Mouse (Mus musculus) C3H10T1/2 (cell line): ENCODE data around the gene Stpg3. TPM values are rescaled to one million over a fixed set of nuclear protein-coding genes. Genes with fewer than 3 reads are reported as not detected.

Experiments
- polyA plus RNA-seq, 2 experiments: library from polyadenylated mRNA; unstranded; fragments of >200 nt; fragmentation: generic; extraction: Trizol; gene quantifications; one replicate each; pipeline ENCODE4 v1.2.1; 2012; ENCODE audit warnings: missing spikeins in 2 of 2

Gene Stpg3
- polyA plus RNA-seq, result under 1 TPM in 1 of 2 experiments, not detected in 1; 0.02 TPM

GRCm38 (mm10) chr2:25214444-25214843, at the start of gene Stpg3:
Stpg3 (minus strand) TSS chr2:25214637.

GRCm38 (mm10) chr2:25262291-25262767, 47.9 kb upstream of the Stpg3 start, which contains the start of gene Tprn:
Tprn (plus strand) TSS chr2:25262618.

DNA sequence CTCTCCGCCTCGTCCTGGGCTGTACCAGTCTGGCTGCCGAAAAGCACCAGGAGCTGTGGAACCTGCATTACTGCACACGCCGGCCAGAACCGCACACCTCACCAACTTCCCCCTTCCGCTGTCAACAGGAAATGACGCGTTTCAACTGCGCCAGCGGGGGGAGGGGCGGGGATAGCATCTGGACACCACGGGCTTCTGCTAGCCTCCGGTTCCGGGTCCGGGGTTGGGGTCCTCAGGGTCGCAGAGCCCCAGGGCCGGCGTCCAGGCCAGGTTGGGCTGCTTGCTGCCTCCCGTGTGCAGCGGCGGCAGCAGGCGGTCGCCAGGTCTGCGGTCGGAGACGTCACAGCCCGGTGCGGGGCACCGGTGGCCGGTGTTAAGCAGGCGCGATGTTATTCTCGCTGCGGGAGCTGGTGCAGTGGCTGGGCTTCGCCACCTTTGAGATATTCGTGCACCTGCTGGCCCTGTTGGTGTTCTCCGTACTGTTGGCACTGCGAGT, 40.9 kb upstream of the Stpg3 start, which contains the start of gene Tmem203:
Tmem203 (plus strand) TSS at position 156 of the 496 bp plus-strand sequence.

DNA sequence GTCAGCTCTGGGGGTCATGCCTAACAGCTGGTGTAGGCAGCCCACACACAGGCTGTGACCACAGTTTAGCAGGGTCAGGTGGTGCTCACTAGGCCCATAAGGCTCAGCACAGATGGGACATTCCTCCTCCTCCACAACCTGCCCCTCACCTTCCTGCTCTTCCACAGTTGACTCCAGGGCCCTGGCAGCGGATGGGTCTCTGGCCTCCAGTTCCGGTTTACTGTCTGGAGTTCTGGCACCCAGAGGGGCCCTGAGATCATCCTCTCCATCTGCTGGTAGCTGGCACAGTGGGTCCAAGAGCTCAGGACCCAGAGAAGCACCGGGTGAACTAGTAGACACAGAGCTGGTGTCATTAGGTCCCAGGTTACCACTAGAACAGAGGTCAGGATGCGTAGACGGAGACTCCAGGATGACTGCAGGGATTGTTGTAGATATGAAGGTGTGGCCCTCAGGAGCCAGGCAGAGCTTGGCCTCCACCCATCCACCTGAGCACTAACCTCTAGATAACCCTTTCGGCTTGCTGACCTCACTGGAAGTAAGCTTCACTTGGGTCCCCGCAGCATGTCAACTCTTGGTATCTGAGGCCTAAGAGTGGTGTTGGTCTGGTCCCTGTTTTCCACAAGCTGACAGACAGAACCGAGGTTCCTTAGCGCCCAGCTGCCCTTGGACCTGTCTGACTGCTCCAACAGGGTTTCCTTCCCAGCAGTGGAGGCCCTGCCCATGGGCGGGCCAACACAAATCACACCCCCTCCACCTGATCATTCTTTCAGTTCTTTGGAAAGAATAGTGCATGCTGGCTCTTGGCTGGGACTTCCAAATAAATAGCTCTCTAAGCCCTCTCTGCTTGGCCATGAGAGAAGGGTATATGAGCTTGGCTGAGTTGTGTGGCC, 32.0 kb upstream of the Stpg3 start, which contains the start of gene AL732309.1:
AL732309.1 (minus strand) TSS at position 681 of the 890 bp plus-strand sequence.

DNA sequence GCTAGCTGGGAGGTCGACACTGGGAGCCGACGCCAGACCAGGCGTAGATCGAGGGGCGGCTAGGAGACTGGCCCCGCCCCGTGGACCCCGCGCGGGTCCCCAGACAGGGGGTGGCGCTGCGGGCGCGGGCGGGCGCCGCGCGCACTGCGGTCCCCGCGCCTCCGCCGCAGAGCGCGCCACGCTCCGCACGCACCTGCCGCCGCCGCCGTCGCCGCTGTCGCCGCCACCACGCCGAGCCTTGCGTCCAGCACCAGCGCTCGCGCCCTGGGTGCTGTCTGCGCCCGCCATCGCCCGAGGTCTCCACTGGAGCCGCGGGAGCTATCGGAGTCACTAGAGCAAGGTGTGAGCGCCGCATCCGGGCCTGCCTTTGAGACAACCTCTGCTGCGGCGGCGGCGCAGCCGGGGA, 27.7 kb upstream of the Stpg3 start, which contains the start of the genes Rnf208 and Cysrt1:
Rnf208 (plus strand) TSS at position 155 of the 406 bp plus-strand sequence.
Cysrt1 (minus strand) TSS at position 352 of the 406 bp plus-strand sequence.

DNA sequence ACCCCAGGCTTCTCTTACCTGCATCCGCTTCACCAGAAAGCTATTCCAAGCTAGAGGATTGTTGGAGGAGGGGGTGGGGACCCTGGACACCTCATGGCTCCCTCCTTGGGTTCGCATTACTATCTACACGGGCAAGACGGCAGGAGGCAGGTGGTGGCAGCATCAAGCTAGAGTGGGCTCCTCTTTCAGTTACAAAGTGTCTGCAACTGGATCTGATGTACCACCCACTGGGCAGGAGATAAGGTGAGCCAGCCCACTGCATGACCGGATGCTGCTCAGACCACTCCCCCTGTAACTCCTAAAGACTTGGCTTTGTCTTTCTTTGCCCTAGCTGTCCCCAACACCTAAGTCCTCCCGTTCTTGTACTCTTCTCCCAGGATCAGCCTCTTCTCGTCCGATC, 22.2 kb upstream of the Stpg3 start, which contains the start of gene Rnf224:
Rnf224 (minus strand) TSS at position 174 of the 400 bp plus-strand sequence.

GRCm38 (mm10) chr2:25234050-25234449, 19.6 kb upstream of the Stpg3 start, which contains the start of gene Slc34a3:
Slc34a3 (minus strand) TSS chr2:25234364.

GRCm38 (mm10) chr2:25224492-25224765, 10.0 kb upstream of the Stpg3 start, which contains the start of gene Tubb4b:
Tubb4b (minus strand) TSS chr2:25224702.

GRCm38 (mm10) chr2:25218445-25218844, 4.0 kb upstream of the Stpg3 start, which contains the start of gene Fam166a:
Fam166a (plus strand) TSS chr2:25218745.

DNA sequence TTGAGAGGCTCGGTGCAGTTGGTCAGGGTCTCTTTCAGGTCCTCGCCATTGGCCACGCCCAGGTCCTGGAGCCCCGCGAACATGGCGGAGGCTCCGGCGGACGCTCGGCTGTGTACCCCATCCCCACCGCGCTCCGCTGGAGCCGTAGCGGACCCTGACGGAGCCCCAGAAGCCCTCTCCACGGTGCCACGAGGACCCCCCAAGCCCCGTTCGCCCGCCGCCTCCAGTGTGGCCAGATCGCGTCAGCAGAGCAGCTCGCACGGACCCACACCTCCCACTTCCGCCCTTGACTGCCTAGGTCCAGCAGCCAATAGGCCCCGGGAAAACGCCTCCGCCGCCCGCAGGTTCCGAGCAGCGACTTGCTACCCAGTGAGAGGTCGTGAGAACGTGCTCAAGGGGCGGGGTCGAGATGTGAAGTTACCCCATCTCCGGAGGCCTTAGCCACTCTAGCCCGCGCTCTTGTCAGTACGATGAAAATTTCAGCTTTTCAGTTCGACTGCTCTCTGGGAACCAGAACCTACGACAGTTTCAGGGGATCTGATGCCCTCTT, 3.2 kb downstream of the Stpg3 start, which contains the start of gene Nelfb:
Nelfb (minus strand) TSS at position 369 of the 550 bp plus-strand sequence.

GRCm38 (mm10) chr2:25196172-25196954, 18.1 kb downstream of the Stpg3 start, which contains the start of gene Tor4a:
Tor4a (minus strand) TSS chr2:25196886.

DNA sequence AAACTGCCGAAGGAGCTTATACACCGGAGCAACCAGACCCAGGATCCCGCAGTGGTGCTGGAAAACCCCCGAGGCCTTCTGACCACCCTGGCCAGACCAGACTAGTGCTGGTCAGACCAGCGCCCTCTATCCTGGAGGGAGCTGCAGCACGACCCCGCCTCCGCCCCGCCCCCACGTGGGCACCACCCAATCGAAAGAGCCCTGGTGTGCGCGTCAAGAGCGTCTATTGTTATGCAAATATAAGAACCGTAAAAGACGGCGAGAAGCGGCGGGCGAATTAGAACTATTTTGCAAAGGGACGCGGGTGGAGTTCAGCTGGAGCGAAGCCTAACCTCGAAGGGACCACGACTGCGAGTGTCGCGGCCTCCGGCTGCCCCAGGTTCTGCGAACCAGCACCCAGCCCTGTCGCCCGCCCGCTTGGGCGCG, 33.9 kb downstream of the Stpg3 start, which contains the start of gene Nrarp:
Nrarp (plus strand) TSS at position 281 of the 426 bp plus-strand sequence.

Other genes starting within 250 kb of the Stpg3 start
- 10 to 100 TPM; 54.1 to 79.8 TPM for gene Mrpl41, start 239.5 kb downstream of the Stpg3 start, polyA plus RNA-seq
- 10 to 100 TPM in 1 of 2 experiments, 1 to 10 TPM in 1; 4.3 to 10.4 TPM for gene Pnpla7, start 238.6 kb downstream of the Stpg3 start, polyA plus RNA-seq
- 10 to 100 TPM; 36.2 to 56.6 TPM for gene Nsmf, start 160.3 kb downstream of the Stpg3 start, polyA plus RNA-seq
- gene Entpd8, start 134.3 kb downstream of the Stpg3 start, polyA plus RNA-seq, result not detected
- gene Noxa1, start 119.5 kb downstream of the Stpg3 start, polyA plus RNA-seq, result under 1 TPM in 1 of 2 experiments, not detected in 1; 0.04 TPM
- gene Nrarp, start 33.9 kb downstream of the Stpg3 start, polyA plus RNA-seq, result under 1 TPM; 0.13 to 0.19 TPM
- gene Tor4a, start 17.8 kb downstream of the Stpg3 start, polyA plus RNA-seq, result 10 to 100 TPM in 1 of 2 experiments, 1 to 10 TPM in 1; 9.1 to 26.9 TPM
- gene Nelfb, start 3.1 kb downstream of the Stpg3 start, polyA plus RNA-seq, result 10 to 100 TPM; 29.0 to 67.4 TPM
- 1 to 10 TPM in 1 of 2 experiments, not detected in 1; 1.6 TPM for gene Fam166a, start 4.1 kb upstream of the Stpg3 start, polyA plus RNA-seq
- gene Tubb4b, start 10.1 kb upstream of the Stpg3 start, polyA plus RNA-seq, result 100 to 1,000 TPM; 598 to 649 TPM
- not detected for gene Slc34a3, start 19.7 kb upstream of the Stpg3 start, polyA plus RNA-seq
- not detected for gene Rnf224, start 22.1 kb upstream of the Stpg3 start, polyA plus RNA-seq
- not detected for gene Rnf208, start 27.6 kb upstream of the Stpg3 start, polyA plus RNA-seq
- gene Cysrt1, start 27.8 kb upstream of the Stpg3 start, polyA plus RNA-seq, result under 1 TPM; 0.08 to 0.35 TPM
- 1 to 10 TPM; 2.2 to 6.1 TPM for gene AL732309.1, start 32.2 kb upstream of the Stpg3 start, polyA plus RNA-seq
- 10 to 100 TPM; 38.1 to 48.4 TPM for gene Tmem203, start 40.8 kb upstream of the Stpg3 start, polyA plus RNA-seq
- gene Tprn, start 48.0 kb upstream of the Stpg3 start, polyA plus RNA-seq, result 10 to 100 TPM; 10.9 to 14.3 TPM
- 100 to 1,000 TPM; 140 to 186 TPM for gene Ssna1, start 57.8 kb upstream of the Stpg3 start, polyA plus RNA-seq
- gene Anapc2, start 57.8 kb upstream of the Stpg3 start, polyA plus RNA-seq, result 100 to 1,000 TPM in 1 of 2 experiments, 10 to 100 TPM in 1; 98.4 to 128 TPM
- gene Tmem210, start 73.5 kb upstream of the Stpg3 start, polyA plus RNA-seq, result not detected
- not detected for gene Lrrc26, start 75.3 kb upstream of the Stpg3 start, polyA plus RNA-seq
- gene Grin1, start 104.5 kb upstream of the Stpg3 start, polyA plus RNA-seq, result under 1 TPM; under 0.01 to 0.06 TPM
- gene Man1b1, start 117.7 kb upstream of the Stpg3 start, polyA plus RNA-seq, result 10 to 100 TPM; 16.1 to 49.7 TPM
- gene Dpp7, start 141.7 kb upstream of the Stpg3 start, polyA plus RNA-seq, result 10 to 100 TPM; 31.1 to 38.1 TPM
- 100 to 1,000 TPM; 149 to 433 TPM for gene Uap1l1, start 151.0 kb upstream of the Stpg3 start, polyA plus RNA-seq
- 10 to 100 TPM; 18.0 to 25.7 TPM for gene Sapcd2, start 157.7 kb upstream of the Stpg3 start, polyA plus RNA-seq
- gene Entpd2, start 181.2 kb upstream of the Stpg3 start, polyA plus RNA-seq, result under 1 TPM in 1 of 2 experiments, not detected in 1; 0.12 TPM
- 100 to 1,000 TPM; 183 to 212 TPM for gene Npdc1, start 184.7 kb upstream of the Stpg3 start, polyA plus RNA-seq
- under 1 TPM; 0.13 to 0.42 TPM for gene Fut7, start 208.6 kb upstream of the Stpg3 start, polyA plus RNA-seq
- 10 to 100 TPM in 1 of 2 experiments, 1 to 10 TPM in 1; 4.8 to 13.4 TPM for gene Abca2, start 214.1 kb upstream of the Stpg3 start, polyA plus RNA-seq
- gene Clic3, start 242.2 kb upstream of the Stpg3 start, polyA plus RNA-seq, result under 1 TPM; 0.15 to 0.94 TPM
- gene Paxx, start 246.5 kb upstream of the Stpg3 start, polyA plus RNA-seq, result 10 to 100 TPM; 25.6 to 61.9 TPM